23 mouse cellular contexts compared by ENCODE assay signal in genomic region chr7:70067071-70067470, GRCm38 (mm10).
A peak's percentile ranks its signal among the peaks of the same experiment; 100 is the strongest.
DNase-seq lines count a peak whose midpoint lies in the region; ATAC-seq lines count a peak whose summit lies in the region.
"Had no signal": no experiment of that assay in that cellular context is flagged by ENCODE, and none has a peak within 500 bp of the region (broad histone marks: within the 10 kb centered on the region; RNA-seq: fewer than 3 reads in every experiment).

No protein-coding gene starts in this region.

- 0 out of 2 replicates have a peak overlapping the region, but pooled peaks have one; percentile 83 for H3K27ac ChIP-seq in forebrain, embryonic 12.5 days
- no peak overlapping the region for H3K27ac ChIP-seq in forebrain, embryonic 16.5 days (ENCODE audit: low read length)
- H3K27ac ChIP-seq in lung, embryonic 16.5 days (ENCODE audit: low read length) = no peak overlapping the region
- H3K27ac ChIP-seq in midbrain, embryonic 12.5 days (replicated peaks) = peak overlapping the region; percentile 84; the same call in 1 of the 2 replicates
- H3K27ac ChIP-seq in stomach, embryonic 14.5 days (ENCODE audit: low read length) = no peak overlapping the region
- H3K27ac ChIP-seq: layer of hippocampus, adult 2 months; limb, embryonic 13.5 days; liver, embryonic 13.5 days had no signal

- H3K9me3 ChIP-seq in forebrain, embryonic 12.5 days = no peaks in the 10 kb centered on the region
- no peaks in the 10 kb centered on the region for H3K9me3 ChIP-seq in forebrain, embryonic 16.5 days (ENCODE audit: control insufficient read depth, low read length)
- no peaks in the 10 kb centered on the region for H3K9me3 ChIP-seq in lung, embryonic 16.5 days (ENCODE audit: control insufficient read depth, low read length)
- H3K9me3 ChIP-seq in midbrain, embryonic 12.5 days = no peaks in the 10 kb centered on the region
- no peaks in the 10 kb centered on the region for H3K9me3 ChIP-seq in stomach, embryonic 14.5 days (ENCODE audit: control insufficient read depth, low read depth, low read length)
- H3K9me3 ChIP-seq: limb, embryonic 13.5 days; liver, embryonic 13.5 days had no signal

- H3K4me2 ChIP-seq in forebrain, embryonic 12.5 days = no peak overlapping the region
- no peak overlapping the region for H3K4me2 ChIP-seq in forebrain, embryonic 16.5 days (ENCODE audit: low read length)
- H3K4me2 ChIP-seq in lung, embryonic 16.5 days (ENCODE audit: low read depth, low read length) = peak overlapping the region; percentile 41; the same call in 1 of the 2 replicates
- H3K4me2 ChIP-seq in midbrain, embryonic 12.5 days (replicated peaks) = peak overlapping the region; percentile 38; the same call in 1 of the 2 replicates
- H3K4me2 ChIP-seq in stomach, embryonic 14.5 days (replicated peaks; ENCODE audit: low read depth, low read length) = 0 out of 2 replicates have a peak overlapping the region, but pooled peaks have one; percentile 27
- H3K4me2 ChIP-seq: liver, embryonic 13.5 days had no signal

- peaks cover 23% of the 10 kb centered on the region for H3K27me3 ChIP-seq in forebrain, embryonic 12.5 days
- 0 out of 2 replicates have a peak, but pooled peaks cover 3% of the 10 kb centered on the region for H3K27me3 ChIP-seq in forebrain, embryonic 16.5 days (replicated peaks; ENCODE audit: control insufficient read depth, insufficient read depth, low read length)
- H3K27me3 ChIP-seq in lung, embryonic 16.5 days (ENCODE audit: control insufficient read depth, insufficient read depth, low read depth, low read length) = no peaks in the 10 kb centered on the region
- peaks cover 18% of the 10 kb centered on the region for H3K27me3 ChIP-seq in midbrain, embryonic 12.5 days
- H3K27me3 ChIP-seq in stomach, embryonic 14.5 days (ENCODE audit: control insufficient read depth, insufficient read depth, low read length) = no peaks in the 10 kb centered on the region
- H3K27me3 ChIP-seq: limb, embryonic 13.5 days; liver, embryonic 13.5 days had no signal

- H3K36me3 ChIP-seq in forebrain, embryonic 12.5 days (replicated peaks) = no peaks in the 10 kb centered on the region
- H3K36me3 ChIP-seq in forebrain, embryonic 16.5 days (ENCODE audit: control insufficient read depth, insufficient read depth) = no peaks in the 10 kb centered on the region
- no peaks in the 10 kb centered on the region for H3K36me3 ChIP-seq in lung, embryonic 16.5 days (ENCODE audit: control insufficient read depth, insufficient read depth, low read length)
- H3K36me3 ChIP-seq in midbrain, embryonic 12.5 days = no peaks in the 10 kb centered on the region
- no peaks in the 10 kb centered on the region for H3K36me3 ChIP-seq in stomach, embryonic 14.5 days (ENCODE audit: control insufficient read depth, insufficient read depth, low read length)
- H3K36me3 ChIP-seq: G1E; limb, embryonic 13.5 days; liver, embryonic 13.5 days had no signal

- H3K4me3 ChIP-seq in forebrain, embryonic 12.5 days (replicated peaks) = no peak overlapping the region
- no peak overlapping the region for H3K4me3 ChIP-seq in forebrain, embryonic 16.5 days (replicated peaks; ENCODE audit: low read length)
- no peak overlapping the region for H3K4me3 ChIP-seq in lung, embryonic 16.5 days (ENCODE audit: low read length)
- no peak overlapping the region for H3K4me3 ChIP-seq in midbrain, embryonic 12.5 days
- no peak overlapping the region for H3K4me3 ChIP-seq in stomach, embryonic 14.5 days (ENCODE audit: low read depth, low read length)
- H3K4me3 ChIP-seq: layer of hippocampus, adult 2 months; limb, embryonic 13.5 days; liver, embryonic 13.5 days had no signal

- H3K4me1 ChIP-seq in forebrain, embryonic 12.5 days = peaks cover 12% of the 10 kb centered on the region
- peaks cover 17% of the 10 kb centered on the region for H3K4me1 ChIP-seq in forebrain, embryonic 16.5 days (replicated peaks; ENCODE audit: control insufficient read depth, insufficient read depth, low read length)
- 0 out of 2 replicates have a peak, but pooled peaks cover 3% of the 10 kb centered on the region for H3K4me1 ChIP-seq in lung, embryonic 16.5 days (replicated peaks; ENCODE audit: control insufficient read depth, insufficient read depth, low read length)
- H3K4me1 ChIP-seq in midbrain, embryonic 12.5 days = peaks cover 15% of the 10 kb centered on the region
- H3K4me1 ChIP-seq in stomach, embryonic 14.5 days (ENCODE audit: control insufficient read depth, insufficient read depth, low read length) = peaks cover 7% of the 10 kb centered on the region; the same call in 1 of the 2 replicates
- H3K4me1 ChIP-seq: liver, embryonic 13.5 days had no signal

- WGBS in forebrain, embryonic 12.5 days = 64% methylated on average over 5 of the region's 5 CpGs
- WGBS in forebrain, embryonic 16.5 days = 73% methylated on average over 5 of the region's 5 CpGs
- 41% methylated on average over 5 of the region's 5 CpGs for WGBS in lung, embryonic 16.5 days
- 45% methylated on average over 5 of the region's 5 CpGs for WGBS in midbrain, embryonic 12.5 days
- 53% methylated on average over 5 of the region's 5 CpGs for WGBS in stomach, embryonic 14.5 days

- H3K9ac ChIP-seq in forebrain, embryonic 12.5 days = no peak overlapping the region
- no peak overlapping the region for H3K9ac ChIP-seq in forebrain, embryonic 16.5 days (replicated peaks; ENCODE audit: low read depth, low read length)
- no peak overlapping the region for H3K9ac ChIP-seq in lung, embryonic 16.5 days (ENCODE audit: low read length)
- no peak overlapping the region; the same call in 1 of the 2 replicates for H3K9ac ChIP-seq in midbrain, embryonic 12.5 days (replicated peaks)
- H3K9ac ChIP-seq in stomach, embryonic 14.5 days (replicated peaks; ENCODE audit: low read depth, low read length) = no peak overlapping the region
- H3K9ac ChIP-seq: limb, embryonic 13.5 days; liver, embryonic 13.5 days had no signal

- ATAC-seq in forebrain, embryonic 12.5 days (ENCODE audit: low FRiP score) = no peak
- no peak for ATAC-seq in forebrain, embryonic 16.5 days
- ATAC-seq in lung, embryonic 16.5 days (ENCODE audit: low read depth) = no peak
- no peak for ATAC-seq in midbrain, embryonic 12.5 days (ENCODE audit: low FRiP score, low read depth)
- no peak for ATAC-seq in stomach, embryonic 14.5 days (ENCODE audit: insufficient number of reproducible peaks, insufficient read depth, low FRiP score, low read depth)
- ATAC-seq: activated CD4-positive, CD25-positive, alpha-beta regulatory T cell, adult 4 months; inflammation-experienced regulatory T-cells, adult 6 months had no signal

- no peak for DNase-seq in lung, adult 18-20 months
- no peak for DNase-seq in frontal cortex, postnatal 36 days (ENCODE audit: low spot score in 2 of 2)
- DNase-seq in cerebellum, adult 8-10 months = no peak
- DNase-seq: adrenal gland, postnatal 25 days; cerebellum, adult 11 months; gastrocnemius, postnatal 10 days; heart, adult 18-20 months; heart, postnatal 36 days; kidney, adult 2 months; kidney, postnatal 14 days; layer of hippocampus, postnatal 36 days; liver, embryonic 13.5 days; right cerebral cortex, adult 18-20 months had no signal

Comparison
In these comparisons a context has a peak if more than half of its experiments do, and no peak if none do; other contexts are left out.
1. H3K27ac ChIP-seq: peak in forebrain, embryonic 12.5 days (single experiment) and midbrain, embryonic 12.5 days (single experiment); none in forebrain, embryonic 16.5 days (single experiment), lung, embryonic 16.5 days (single experiment) and stomach, embryonic 14.5 days (single experiment).
2. H3K4me2 ChIP-seq: peak in lung, embryonic 16.5 days (single experiment), midbrain, embryonic 12.5 days (single experiment) and stomach, embryonic 14.5 days (single experiment); none in forebrain, embryonic 12.5 days (single experiment) and forebrain, embryonic 16.5 days (single experiment).